Mouse (Mus musculus): ENCODE measurements around the gene Vwa2. TPM values are rescaled to one million over a fixed set of nuclear protein-coding genes. Genes with fewer than 3 reads are reported as not detected.

The Vwa2 gene
- polyA plus RNA-seq, 1 experiment: 0.54 TPM

DNA sequence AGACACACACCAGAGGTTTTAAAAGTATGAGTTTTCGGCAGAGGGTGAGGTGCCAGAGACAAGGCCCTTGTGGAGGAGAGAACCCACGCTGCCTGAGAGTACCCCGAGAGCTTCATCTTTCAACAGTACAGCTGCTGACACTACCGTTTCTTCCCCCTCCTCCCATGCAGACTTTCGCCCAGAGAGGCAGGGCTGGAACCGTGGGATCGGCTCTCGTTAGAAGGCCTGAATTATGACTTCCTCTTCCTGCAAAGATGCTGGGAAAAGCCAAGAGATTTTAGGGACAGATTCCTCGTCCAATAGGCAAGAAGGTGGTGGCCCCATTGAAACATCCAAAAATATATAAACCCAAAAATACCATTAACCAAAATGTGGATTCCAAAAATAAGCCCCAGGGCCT lies 70.2 kb downstream of the Vwa2 start:
- H3K36me3 ChIP-seq (ENCODE audit: control insufficient read depth, insufficient read depth, low read length): no peaks in the 10 kb centered on the region
- H3K4me3 ChIP-seq (ENCODE audit: control insufficient read depth, insufficient read depth, low read length): no peak overlapping the region
- no peaks in the 10 kb centered on the region for H3K27me3 ChIP-seq (ENCODE audit: control insufficient read depth, insufficient read depth, low read length)
- TF ChIP-seq CTCF (IDR thresholded peaks at IDR 0.05; ENCODE audit: borderline replicate concordance, control insufficient read depth, extremely low read depth, insufficient read depth, low read length, poor library complexity): no peak
- TF ChIP-seq POLR2A (IDR thresholded peaks at IDR 0.05; ENCODE audit: control insufficient read depth, extremely low read depth, insufficient read depth, low read length, poor library complexity): no peak
- H3K27ac ChIP-seq (ENCODE audit: control insufficient read depth, insufficient read depth, low read length): no peak overlapping the region
- no peak for DNase-seq
- H3K4me1 ChIP-seq (replicated peaks; ENCODE audit: control insufficient read depth, insufficient read depth, low read length): no peaks in the 10 kb centered on the region
- WGBS: 53% methylated on average over 9 of the region's 9 CpGs

DNA sequence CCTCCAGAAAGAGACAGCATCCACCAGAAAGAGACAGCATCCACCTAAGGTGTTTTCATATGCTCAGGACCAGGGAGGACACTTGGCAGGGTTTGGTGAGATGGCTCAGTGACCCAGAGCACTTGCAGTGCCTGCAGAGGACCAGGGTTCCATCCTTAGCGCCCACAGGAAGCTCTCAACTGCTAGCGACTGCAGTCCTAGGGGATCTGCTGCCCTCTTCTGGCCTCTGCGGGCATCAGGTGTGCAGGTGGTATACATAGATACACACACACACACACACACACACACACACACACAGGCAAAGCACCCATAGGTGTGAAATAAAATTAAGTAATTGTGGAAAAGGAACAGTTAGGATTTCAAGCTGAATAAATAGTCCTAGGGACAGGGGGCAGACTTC lies 70.8 kb downstream of the Vwa2 start:
- Histone ChIP-seq H3K36me3 (ENCODE audit: control insufficient read depth, insufficient read depth, low read length) (no peaks in the 10 kb centered on the region), H3K4me1 (replicated peaks; ENCODE audit: control insufficient read depth, insufficient read depth, low read length) (no peaks in the 10 kb centered on the region), H3K4me3 (ENCODE audit: control insufficient read depth, insufficient read depth, low read length) (no peak overlapping the region), H3K27ac (ENCODE audit: control insufficient read depth, insufficient read depth, low read length) (no peak overlapping the region), H3K27me3 (ENCODE audit: control insufficient read depth, insufficient read depth, low read length) (no peaks in the 10 kb centered on the region)
- TF ChIP-seq POLR2A (IDR thresholded peaks at IDR 0.05; ENCODE audit: control insufficient read depth, extremely low read depth, insufficient read depth, low read length, poor library complexity) (no peak), CTCF (IDR thresholded peaks at IDR 0.05; ENCODE audit: borderline replicate concordance, control insufficient read depth, extremely low read depth, insufficient read depth, low read length, poor library complexity) (no peak)
- WGBS: 100% methylated on average over 3 of the region's 3 CpGs
- DNase-seq: no peak

DNA sequence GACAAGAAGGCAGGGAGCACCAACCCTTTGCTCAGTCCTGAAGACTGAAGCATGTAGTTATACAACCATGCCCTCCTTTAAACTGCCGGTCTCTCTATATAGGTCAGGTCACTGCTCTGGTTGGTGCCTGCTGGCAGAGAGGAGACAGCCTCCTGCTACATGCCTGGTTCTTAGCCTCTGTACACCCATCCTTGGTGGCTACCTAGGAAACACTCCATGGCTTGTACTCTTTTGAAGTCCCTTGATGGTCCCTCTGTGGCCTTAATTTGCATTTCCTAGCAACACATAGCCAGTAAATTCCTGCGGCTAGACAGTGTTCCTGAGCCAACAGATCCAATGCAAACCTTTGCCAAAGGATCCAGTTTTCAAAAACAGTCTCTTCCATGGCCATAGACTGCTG lies 71.6 kb downstream of the Vwa2 start:
- TF ChIP-seq POLR2A (IDR thresholded peaks at IDR 0.05; ENCODE audit: control insufficient read depth, extremely low read depth, insufficient read depth, low read length, poor library complexity): no peak
- TF ChIP-seq CTCF (IDR thresholded peaks at IDR 0.05; ENCODE audit: borderline replicate concordance, control insufficient read depth, extremely low read depth, insufficient read depth, low read length, poor library complexity): no peak
- no peaks in the 10 kb centered on the region for H3K27me3 ChIP-seq (ENCODE audit: control insufficient read depth, insufficient read depth, low read length)
- no peak for DNase-seq
- H3K27ac ChIP-seq (ENCODE audit: control insufficient read depth, insufficient read depth, low read length): no peak overlapping the region
- WGBS: 92% methylated on average over 2 of the region's 2 CpGs
- H3K36me3 ChIP-seq (ENCODE audit: control insufficient read depth, insufficient read depth, low read length): no peaks in the 10 kb centered on the region
- no peak overlapping the region for H3K4me3 ChIP-seq (ENCODE audit: control insufficient read depth, insufficient read depth, low read length)
- H3K4me1 ChIP-seq (replicated peaks; ENCODE audit: control insufficient read depth, insufficient read depth, low read length): no peaks in the 10 kb centered on the region

DNA sequence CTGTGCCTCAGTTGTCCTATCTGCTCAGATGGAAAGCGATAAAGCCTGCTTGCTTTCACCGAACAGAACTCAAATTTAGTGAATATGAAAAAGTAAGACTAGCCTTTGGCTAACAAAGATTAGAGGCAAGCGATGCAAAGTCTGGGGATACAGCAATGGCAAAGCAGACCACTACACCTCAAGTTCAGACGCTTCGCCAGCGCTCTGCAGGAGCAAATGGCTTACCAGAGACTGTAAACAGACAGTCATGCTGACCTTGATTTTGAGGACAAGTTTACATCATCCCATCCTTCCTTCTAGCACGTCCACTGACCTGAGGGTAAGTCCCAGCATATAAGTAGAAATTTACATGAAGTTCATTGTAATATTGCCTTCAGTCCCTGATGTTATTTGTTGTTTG lies 72.2 kb downstream of the Vwa2 start:
- Histone ChIP-seq H3K4me1 (replicated peaks; ENCODE audit: control insufficient read depth, insufficient read depth, low read length) (no peaks in the 10 kb centered on the region), H3K4me3 (ENCODE audit: control insufficient read depth, insufficient read depth, low read length) (no peak overlapping the region), H3K27me3 (ENCODE audit: control insufficient read depth, insufficient read depth, low read length) (no peaks in the 10 kb centered on the region), H3K36me3 (ENCODE audit: control insufficient read depth, insufficient read depth, low read length) (no peaks in the 10 kb centered on the region), H3K27ac (ENCODE audit: control insufficient read depth, insufficient read depth, low read length) (no peak overlapping the region)
- 93% methylated on average over 7 of the region's 7 CpGs for WGBS
- DNase-seq: no peak
- TF ChIP-seq CTCF (IDR thresholded peaks at IDR 0.05; ENCODE audit: borderline replicate concordance, control insufficient read depth, extremely low read depth, insufficient read depth, low read length, poor library complexity) (no peak), POLR2A (IDR thresholded peaks at IDR 0.05; ENCODE audit: control insufficient read depth, extremely low read depth, insufficient read depth, low read length, poor library complexity) (no peak)

DNA sequence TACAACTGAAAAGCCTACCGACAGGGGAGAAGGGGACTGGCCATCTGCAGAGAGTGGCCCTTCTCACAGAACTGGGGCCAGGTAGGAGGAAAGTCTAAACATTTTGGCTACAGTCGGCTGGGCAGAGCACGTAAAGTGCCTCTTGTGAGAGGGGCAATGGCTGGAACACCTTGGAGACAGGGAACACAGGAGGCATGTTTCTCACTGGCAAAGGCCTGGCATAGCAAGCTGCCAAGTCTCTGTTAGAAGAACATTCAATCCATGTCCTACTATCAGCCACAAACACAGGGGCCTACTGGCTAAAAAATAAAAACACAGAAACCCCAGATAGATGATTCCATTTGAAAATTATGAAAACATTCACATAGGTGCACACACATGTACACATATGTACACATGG lies 72.7 kb downstream of the Vwa2 start:
- WGBS: over 99% methylated on average over 3 of the region's 3 CpGs
- Histone ChIP-seq H3K4me3 (ENCODE audit: control insufficient read depth, insufficient read depth, low read length) (no peak overlapping the region), H3K27ac (ENCODE audit: control insufficient read depth, insufficient read depth, low read length) (no peak overlapping the region), H3K4me1 (replicated peaks; ENCODE audit: control insufficient read depth, insufficient read depth, low read length) (no peaks in the 10 kb centered on the region), H3K36me3 (ENCODE audit: control insufficient read depth, insufficient read depth, low read length) (no peaks in the 10 kb centered on the region), H3K27me3 (ENCODE audit: control insufficient read depth, insufficient read depth, low read length) (no peaks in the 10 kb centered on the region)
- TF ChIP-seq POLR2A (IDR thresholded peaks at IDR 0.05; ENCODE audit: control insufficient read depth, extremely low read depth, insufficient read depth, low read length, poor library complexity) (no peak), CTCF (IDR thresholded peaks at IDR 0.05; ENCODE audit: borderline replicate concordance, control insufficient read depth, extremely low read depth, insufficient read depth, low read length, poor library complexity) (no peak)
- DNase-seq: no peak

DNA sequence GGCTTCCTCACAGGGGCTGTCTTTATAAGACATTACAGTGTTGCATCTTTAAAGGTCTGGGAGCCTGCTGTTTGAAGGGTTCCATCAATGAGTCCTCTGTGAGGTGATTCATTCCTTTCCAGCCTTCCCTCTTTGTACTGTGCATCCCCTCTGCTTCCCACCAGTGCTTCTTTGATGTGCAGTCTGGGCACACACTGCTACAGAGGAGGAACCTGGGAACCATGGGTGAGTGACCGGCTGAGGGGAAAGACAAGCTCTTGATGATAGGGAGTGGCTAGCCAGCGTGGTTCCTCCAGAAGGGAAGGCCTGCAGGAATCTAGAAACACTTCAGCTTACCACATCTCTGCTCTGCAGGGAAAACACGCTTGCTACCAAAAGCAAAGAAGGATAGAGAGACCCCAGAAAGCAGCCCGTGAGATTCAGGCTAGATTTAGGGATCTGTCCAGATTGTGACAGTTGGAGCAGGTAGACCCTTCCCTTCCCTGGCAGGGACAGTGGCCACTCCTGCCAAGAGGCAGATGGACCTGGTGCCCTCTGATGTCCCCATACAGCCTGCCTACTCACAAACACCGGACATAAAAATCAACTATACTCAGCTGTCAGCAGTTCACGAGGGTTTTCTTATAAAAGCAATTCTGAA lies 74.0 kb downstream of the Vwa2 start:
- DNase-seq: no peak
- WGBS: 72% methylated on average over 6 of the region's 6 CpGs

DNA sequence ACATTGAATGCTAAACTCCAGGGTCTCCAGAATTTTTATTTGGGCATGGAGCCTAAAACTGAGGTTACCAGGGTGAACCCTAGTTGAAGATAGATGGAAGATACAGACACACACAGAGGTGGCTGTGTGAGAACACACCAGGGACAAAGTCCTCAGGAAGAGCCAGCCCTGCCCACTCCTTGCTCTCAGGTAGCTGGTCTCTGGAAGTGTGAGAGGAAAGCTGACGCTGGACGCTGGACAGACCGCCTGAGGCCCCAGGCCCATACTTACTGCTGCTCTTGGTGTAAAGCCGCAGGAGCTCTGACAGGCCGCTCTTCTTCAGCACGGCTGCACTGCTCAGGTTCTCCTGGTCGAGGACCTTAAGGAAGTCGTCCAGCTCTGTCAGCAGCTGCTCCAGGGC lies 75.8 kb downstream of the Vwa2 start:
- Histone ChIP-seq H3K4me1 (replicated peaks; ENCODE audit: control insufficient read depth, insufficient read depth, low read length) (no peaks in the 10 kb centered on the region), H3K27me3 (ENCODE audit: control insufficient read depth, insufficient read depth, low read length) (no peaks in the 10 kb centered on the region), H3K27ac (ENCODE audit: control insufficient read depth, insufficient read depth, low read length) (no peak overlapping the region), H3K4me3 (ENCODE audit: control insufficient read depth, insufficient read depth, low read length) (no peak overlapping the region), H3K36me3 (ENCODE audit: control insufficient read depth, insufficient read depth, low read length) (no peaks in the 10 kb centered on the region)
- WGBS: 82% methylated on average over 8 of the region's 8 CpGs
- TF ChIP-seq POLR2A (IDR thresholded peaks at IDR 0.05; ENCODE audit: control insufficient read depth, extremely low read depth, insufficient read depth, low read length, poor library complexity) (no peak), CTCF (IDR thresholded peaks at IDR 0.05; ENCODE audit: borderline replicate concordance, control insufficient read depth, extremely low read depth, insufficient read depth, low read length, poor library complexity) (no peak)
- no peak for DNase-seq

More for the DNA sequence above, 74.0 kb downstream of the Vwa2 start:
- Histone ChIP-seq H3K4me1 (replicated peaks; ENCODE audit: control insufficient read depth, insufficient read depth, low read length) (no peaks in the 10 kb centered on the region), H3K27ac (ENCODE audit: control insufficient read depth, insufficient read depth, low read length) (no peak overlapping the region), H3K36me3 (ENCODE audit: control insufficient read depth, insufficient read depth, low read length) (no peaks in the 10 kb centered on the region), H3K4me3 (ENCODE audit: control insufficient read depth, insufficient read depth, low read length) (no peak overlapping the region), H3K27me3 (ENCODE audit: control insufficient read depth, insufficient read depth, low read length) (no peaks in the 10 kb centered on the region)
- TF ChIP-seq CTCF (IDR thresholded peaks at IDR 0.05; ENCODE audit: borderline replicate concordance, control insufficient read depth, extremely low read depth, insufficient read depth, low read length, poor library complexity): no peak
- no peak for TF ChIP-seq POLR2A (IDR thresholded peaks at IDR 0.05; ENCODE audit: control insufficient read depth, extremely low read depth, insufficient read depth, low read length, poor library complexity)

Data from thymus, adult 2 months (tissue).